In the genomic region with DNA sequence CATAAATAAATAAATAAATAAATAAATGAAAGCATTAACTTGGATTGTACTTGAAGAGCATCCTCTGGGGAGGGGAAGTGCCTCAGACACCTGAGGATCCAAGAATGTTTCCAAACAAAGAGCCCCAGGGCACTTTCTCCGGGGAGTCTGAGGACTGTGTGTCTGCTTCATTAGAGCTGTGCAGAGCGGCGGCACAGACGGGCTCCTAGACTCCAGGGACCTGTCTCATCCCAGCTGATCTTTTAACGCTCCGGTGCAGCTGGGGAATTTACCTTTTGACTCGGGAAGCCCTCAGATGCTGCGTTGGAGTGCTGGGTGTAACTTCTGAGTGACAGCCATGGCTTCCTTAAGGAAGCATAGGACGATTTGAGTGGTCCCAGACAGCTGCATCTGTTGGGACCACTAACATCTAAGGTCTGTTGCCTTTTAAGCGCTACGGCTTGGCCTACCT, we compare ENCODE assay signal across 8 mouse cellular contexts. TPM values are rescaled to one million over a fixed set of nuclear protein-coding genes. Genes with fewer than 3 reads are reported as not detected.
DNase-seq lines count a peak whose midpoint lies in the region; ATAC-seq and TF ChIP-seq lines count a peak whose summit lies in the region.

TSS of gene Klhdc8b (minus strand) at position 401 of the 451 bp plus-strand sequence.

- H3K27ac ChIP-seq in lung, embryonic 15.5 days, result peak within 1 kb of the TSS; percentile 99
- peak within 1 kb of the TSS; percentile 55 for H3K27ac ChIP-seq in bone marrow, adult 2 months (ENCODE audit: control insufficient read depth, insufficient read depth, low read depth, low read length, poor library complexity)
- H3K27ac ChIP-seq in hindbrain, embryonic 11.5 days (ENCODE audit: low read depth, low read length), result peak within 1 kb of the TSS; percentile 76
- peak within 1 kb of the TSS; percentile 70; the same call in 1 of the 2 replicates for H3K27ac ChIP-seq in neural tube, embryonic 11.5 days (ENCODE audit: low read depth, low read length)

- H3K36me3 ChIP-seq in lung, embryonic 15.5 days, result peaks cover 33% of the 10 kb centered on the region
- peaks cover 8% of the 10 kb centered on the region; the same call in 1 of the 2 replicates for H3K36me3 ChIP-seq in hindbrain, embryonic 11.5 days (ENCODE audit: control insufficient read depth, insufficient read depth, low read length)
- H3K36me3 ChIP-seq in neural tube, embryonic 11.5 days (ENCODE audit: control insufficient read depth, insufficient read depth, low read length), result peaks cover 16% of the 10 kb centered on the region

- peak within 1 kb of the TSS; percentile 90 for H3K4me3 ChIP-seq in lung, embryonic 15.5 days
- H3K4me3 ChIP-seq in bone marrow, adult 2 months (replicated peaks; ENCODE audit: control insufficient read depth, low read depth, low read length), result peak within 1 kb of the TSS; percentile 76
- H3K4me3 ChIP-seq in hindbrain, embryonic 11.5 days (ENCODE audit: low read depth, low read length), result peak within 1 kb of the TSS; percentile 98
- peak within 1 kb of the TSS; percentile 96 for H3K4me3 ChIP-seq in neural tube, embryonic 11.5 days (ENCODE audit: low read depth, low read length)

- WGBS in lung, embryonic 15.5 days, result 16% methylated on average over 11 of the region's 11 CpGs
- 35% methylated on average over 11 of the region's 11 CpGs for whole genome bisulfite sequencing in bone marrow, adult 2 months
- 24% methylated on average over 11 of the region's 11 CpGs for WGBS in hindbrain, embryonic 11.5 days
- 34% methylated on average over 11 of the region's 11 CpGs for WGBS in neural tube, embryonic 11.5 days

- H3K4me1 ChIP-seq in lung, embryonic 15.5 days, result peaks cover 21% of the 10 kb centered on the region
- H3K4me1 ChIP-seq in bone marrow, adult 2 months (ENCODE audit: control insufficient read depth, insufficient read depth, low read length), result peaks cover 2% of the 10 kb centered on the region
- peaks cover 3% of the 10 kb centered on the region; the same call in 1 of the 2 replicates for H3K4me1 ChIP-seq in hindbrain, embryonic 11.5 days (replicated peaks; ENCODE audit: control insufficient read depth, insufficient read depth, low read length)
- H3K4me1 ChIP-seq in neural tube, embryonic 11.5 days (ENCODE audit: control insufficient read depth, insufficient read depth, low read length), result peaks cover 9% of the 10 kb centered on the region

- DNase-seq in lung, postnatal 4 days, result no peak
- peak; percentile 33 for DNase-seq in hindbrain, embryonic 11.5 days (ENCODE audit: low spot score)
- no peak for DNase-seq in left cerebral cortex, postnatal 10 days (ENCODE audit: extremely low spot score in 1 of 2, low spot score in 2 of 2)
- DNase-seq in neural tube, embryonic 11.5 days (ENCODE audit: low spot score), result no peak
- DNase-seq in ovary, postnatal 36 days (ENCODE audit: low spot score), result no peak
- no peak for DNase-seq in embryo, embryonic 11 days

- H3K4me2 ChIP-seq in lung, embryonic 15.5 days, result peak within 1 kb of the TSS; percentile 74
- H3K4me2 ChIP-seq in hindbrain, embryonic 11.5 days (replicated peaks; ENCODE audit: low read depth, low read length), result peak within 1 kb of the TSS; percentile 89
- peak within 1 kb of the TSS; percentile 92 for H3K4me2 ChIP-seq in neural tube, embryonic 11.5 days (ENCODE audit: low read depth)

- peak within 1 kb of the TSS; percentile 87 for H3K9ac ChIP-seq in lung, embryonic 15.5 days
- H3K9ac ChIP-seq in hindbrain, embryonic 11.5 days (ENCODE audit: low read depth, low read length), result peak within 1 kb of the TSS; percentile 91
- peak within 1 kb of the TSS; percentile 88 for H3K9ac ChIP-seq in neural tube, embryonic 11.5 days (ENCODE audit: low read length)

- H3K27me3 ChIP-seq in lung, embryonic 15.5 days, result no peaks in the 10 kb centered on the region
- H3K27me3 ChIP-seq in hindbrain, embryonic 11.5 days (ENCODE audit: control insufficient read depth, insufficient read depth, low read length), result no peaks in the 10 kb centered on the region
- H3K27me3 ChIP-seq in neural tube, embryonic 11.5 days (ENCODE audit: control insufficient read depth, insufficient read depth, low read length), result no peaks in the 10 kb centered on the region

- H3K9me3 ChIP-seq in lung, embryonic 15.5 days, result no peaks in the 10 kb centered on the region
- H3K9me3 ChIP-seq in hindbrain, embryonic 11.5 days (ENCODE audit: control insufficient read depth, low read length), result no peaks in the 10 kb centered on the region
- no peaks in the 10 kb centered on the region for H3K9me3 ChIP-seq in neural tube, embryonic 11.5 days (ENCODE audit: control insufficient read depth, low read length)

- peak; percentile 13 for ATAC-seq in lung, embryonic 15.5 days (ENCODE audit: borderline replicate concordance, extremely low read depth, low FRiP score, low TSS enrichment)
- peak; percentile 44; the same call in 1 of the 2 replicates for ATAC-seq in hindbrain, embryonic 11.5 days (ENCODE audit: low FRiP score)
- ATAC-seq in neural tube, embryonic 11.5 days (ENCODE audit: insufficient read depth, low FRiP score, low TSS enrichment), result peak; percentile 25; the same call in 1 of the 2 replicates

- no peak for TF ChIP-seq POLR2A in bone marrow, adult 2 months (IDR thresholded peaks at IDR 0.05; ENCODE audit: borderline replicate concordance, control insufficient read depth, low read depth, low read length)

- intact Hi-C loops in left cerebral cortex, postnatal 10 days (cut with DNase I), result no loop called here

- TF ChIP-seq CTCF in bone marrow, adult 2 months (IDR thresholded peaks at IDR 0.05; ENCODE audit: control insufficient read depth, insufficient read depth, low read length), result no peak

RNA-seq across cellular contexts. Expression of gene Klhdc8b, which starts in this region (rescaled TPM):
- 67.2 and 75.3 TPM in 2 replicates for polyA plus RNA-seq in lung, embryonic 15.5 days (2015; fragmentation: Nextera tagmentation; extraction: Ambion mirVana)
- 8.1 and 18.3 TPM in 2 replicates for polyA plus RNA-seq in bone marrow, adult 2 months (2011; ENCODE audit: insufficient read depth, insufficient read length, low replicate concordance, missing spikeins)
- 23.8 and 28.8 TPM in 2 replicates for polyA plus RNA-seq in hindbrain, embryonic 11.5 days (2014; fragmentation: Nextera tagmentation; extraction: Ambion mirVana)
- total RNA-seq in left cerebral cortex, postnatal 10 days (2021), result 10 to 100 TPM; 32.5 to 35.9 TPM
- polyA plus RNA-seq in neural tube, embryonic 11.5 days (2014; fragmentation: Nextera tagmentation; extraction: Ambion mirVana), result 25.4 and 28.9 TPM in 2 replicates
